8 mouse cellular contexts compared by ENCODE assay signal in genomic region chr7:133122379-133123243, GRCm38 (mm10). TPM values are rescaled to one million over a fixed set of nuclear protein-coding genes. Genes with fewer than 3 reads are reported as not detected.
A peak's percentile ranks its signal among the peaks of the same experiment; 100 is the strongest.
DNase-seq lines count a peak whose midpoint lies in the region; ATAC-seq and TF ChIP-seq lines count a peak whose summit lies in the region.

No protein-coding gene starts in this region.

- H3K9me3 ChIP-seq in heart, embryonic 10.5 days, result no peaks in the 10 kb centered on the region
- no peaks in the 10 kb centered on the region for H3K9me3 ChIP-seq in kidney, embryonic 15.5 days (replicated peaks)
- H3K9me3 ChIP-seq in liver, embryonic 16.5 days (replicated peaks; ENCODE audit: control insufficient read depth, low read length), result no peaks in the 10 kb centered on the region

- no peaks in the 10 kb centered on the region; the same call in 1 of the 2 replicates for H3K27me3 ChIP-seq in heart, embryonic 10.5 days (ENCODE audit: insufficient read depth, poor library complexity, severe bottlenecking)
- 0 out of 2 replicates have a peak, but pooled peaks cover 8% of the 10 kb centered on the region for H3K27me3 ChIP-seq in kidney, embryonic 15.5 days
- H3K27me3 ChIP-seq in liver, embryonic 16.5 days (ENCODE audit: control insufficient read depth, insufficient read depth, low read depth, low read length), result peaks cover 49% of the 10 kb centered on the region

- DNase-seq in thymus, postnatal 4 days, result peak; percentile 25
- no peak for DNase-seq in thymus, adult 18-20 months
- DNase-seq in heart, embryonic 10.5 days (ENCODE audit: low spot score), result peak; percentile 80
- DNase-seq in ovary, postnatal 36 days (ENCODE audit: low spot score), result peak; percentile 72

- under 1% methylated on average over 85 of the region's 102 CpGs for WGBS in heart, embryonic 10.5 days
- under 1% methylated on average over 83 of the region's 102 CpGs for WGBS in kidney, embryonic 15.5 days
- under 1% methylated on average over 63 of the region's 102 CpGs for WGBS in liver, embryonic 16.5 days (ENCODE audit: insufficient replicate concordance)

- peak overlapping the region; percentile 83 for H3K4me3 ChIP-seq in cortical plate, adult 2 months (ENCODE audit: insufficient read depth, low read length)
- peak overlapping the region; percentile 98 for H3K4me3 ChIP-seq in heart, embryonic 10.5 days
- peak overlapping the region; percentile 95 for H3K4me3 ChIP-seq in kidney, embryonic 15.5 days (replicated peaks)
- peak overlapping the region; percentile 69 for H3K4me3 ChIP-seq in liver, embryonic 16.5 days (ENCODE audit: low read depth, low read length)

- no peak for TF ChIP-seq CTCF in cortical plate, adult 2 months (IDR thresholded peaks at IDR 0.05; ENCODE audit: extremely low read depth, insufficient read depth, low read length)

- H3K9ac ChIP-seq in kidney, embryonic 15.5 days, result peak overlapping the region; percentile 98
- H3K9ac ChIP-seq in liver, embryonic 16.5 days (ENCODE audit: low read depth, low read length), result peak overlapping the region; percentile 65

- H3K27ac ChIP-seq in cortical plate, adult 2 months (ENCODE audit: insufficient read depth, low read length), result peak overlapping the region; percentile 93; the same call in 1 of the 2 replicates
- peak overlapping the region; percentile 99 for H3K27ac ChIP-seq in heart, embryonic 10.5 days
- H3K27ac ChIP-seq in kidney, embryonic 15.5 days, result peak overlapping the region; percentile 99
- peak overlapping the region; percentile 74 for H3K27ac ChIP-seq in liver, embryonic 16.5 days (ENCODE audit: low read length)

- ATAC-seq in kidney, embryonic 15.5 days (replicated peaks; ENCODE audit: low FRiP score), result no peak; the same call in 1 of the 2 replicates
- ATAC-seq in liver, embryonic 16.5 days (ENCODE audit: low read depth), result no peak
- ATAC-seq in inflammation-experienced regulatory T-cells, adult 6 months, result no peak

- H3K4me2 ChIP-seq in kidney, embryonic 15.5 days, result peak overlapping the region; percentile 84
- H3K4me2 ChIP-seq in liver, embryonic 16.5 days (ENCODE audit: low read depth, low read length), result peak overlapping the region; percentile 88

- no peaks in the 10 kb centered on the region for H3K4me1 ChIP-seq in cortical plate, adult 2 months (ENCODE audit: control insufficient read depth, insufficient read depth, low read length)
- H3K4me1 ChIP-seq in heart, embryonic 10.5 days, result peaks cover 38% of the 10 kb centered on the region
- H3K4me1 ChIP-seq in kidney, embryonic 15.5 days, result peaks cover 45% of the 10 kb centered on the region
- peaks cover 8% of the 10 kb centered on the region for H3K4me1 ChIP-seq in liver, embryonic 16.5 days (ENCODE audit: control insufficient read depth, low read depth, low read length)

- no peak for TF ChIP-seq POLR2A in cortical plate, adult 2 months (IDR thresholded peaks at IDR 0.05; ENCODE audit: extremely low read depth, insufficient read depth, low read length)

- no peaks in the 10 kb centered on the region for H3K36me3 ChIP-seq in heart, embryonic 10.5 days
- no peaks in the 10 kb centered on the region for H3K36me3 ChIP-seq in kidney, embryonic 15.5 days
- no peaks in the 10 kb centered on the region for H3K36me3 ChIP-seq in liver, embryonic 16.5 days (ENCODE audit: control insufficient read depth, insufficient read depth)

RNA-seq across cellular contexts. Expression of gene Fgfr2, which starts 0.5 kb away (rescaled TPM):
- polyA plus RNA-seq in cortical plate, adult 2 months (2012; rRNA removed), result 44.2 and 50.4 TPM in 2 replicates
- 23.6 and 46.6 TPM in 2 replicates for polyA plus RNA-seq in heart, embryonic 10.5 days (2016; fragmentation: Nextera tagmentation; extraction: Ambion mirVana)
- 99.9 and 104 TPM in 2 replicates for polyA plus RNA-seq in kidney, embryonic 15.5 days (2015; fragmentation: Nextera tagmentation; extraction: Ambion mirVana)
- 10.3 and 11.4 TPM in 2 replicates for polyA plus RNA-seq in liver, embryonic 16.5 days (2015; fragmentation: Nextera tagmentation; extraction: Ambion mirVana)
- polyA plus RNA-seq in inflammation-experienced regulatory T-cells, adult 6 months (2017; shearing (Covaris generic)), result under 1 TPM in 1 of 3 experiments, not detected in 2; 0.27 TPM

RNA-seq across cellular contexts. Expression of gene Ctbp2, which starts 1.5 kb away (rescaled TPM):
- polyA plus RNA-seq in cortical plate, adult 2 months (2012; rRNA removed), result 26.6 and 27.6 TPM in 2 replicates
- 60.1 and 75.7 TPM in 2 replicates for polyA plus RNA-seq in heart, embryonic 10.5 days (2016; fragmentation: Nextera tagmentation; extraction: Ambion mirVana)
- polyA plus RNA-seq in kidney, embryonic 15.5 days (2015; fragmentation: Nextera tagmentation; extraction: Ambion mirVana), result 114 and 117 TPM in 2 replicates
- polyA plus RNA-seq in liver, embryonic 16.5 days (2015; fragmentation: Nextera tagmentation; extraction: Ambion mirVana), result 6.6 and 6.8 TPM in 2 replicates
- 1 to 10 TPM; 3.1 to 9.1 (median 4.6) TPM for polyA plus RNA-seq in inflammation-experienced regulatory T-cells, adult 6 months (2017; shearing (Covaris generic))

Comparison
In these comparisons a context has a peak if more than half of its experiments do, and no peak if none do; other contexts are left out.
1. DNase-seq: peak in thymus, postnatal 4 days (single experiment), heart, embryonic 10.5 days (single experiment) and ovary, postnatal 36 days (single experiment); none in thymus, adult 18-20 months (0 of 2).
2. Peak in every context shown above with its lines, with median percentiles within 50 percentile points of each other: H3K27ac ChIP-seq and H3K4me3 ChIP-seq.